Mouse (Mus musculus) heart, adult 2 months (tissue): ENCODE results near the gene Arl8b. TPM values are rescaled to one million over a fixed set of nuclear protein-coding genes. Genes with fewer than 3 reads are reported as not detected.

Source experiments
- DNase-seq, 2 experiments: peaks; one replicate each; pipeline ENCODE4 v3.0.0; 2021
- H3K27ac ChIP-seq: fragments of 200-600 bp; 2 replicates; pipeline ENCODE4 v1.8.1; 2022
- H3K27me3 ChIP-seq: fragments of 200-500 bp; 2 replicates; pipeline ENCODE4 v1.6.1; 2012; ENCODE audit warnings: mild to moderate bottlenecking, low read length, inconsistent platforms, mixed read lengths; ENCODE audit not compliant: control insufficient read depth, insufficient read depth
- H3K36me3 ChIP-seq: fragments of 200-500 bp; 2 replicates; pipeline ENCODE4 v1.6.1; 2012; ENCODE audit warnings: low read length, inconsistent platforms; ENCODE audit not compliant: control insufficient read depth, insufficient read depth
- H3K4me1 ChIP-seq: fragments of 200-500 bp; 2 replicates; pipeline ENCODE4 v1.6.1; 2011; ENCODE audit warnings: low read length; ENCODE audit not compliant: control insufficient read depth, insufficient read depth
- H3K4me3 ChIP-seq: fragments of 200-600 bp; 2 replicates; pipeline ENCODE4 v1.8.1; 2022
- H3K79me2 ChIP-seq: fragments of 200-500 bp; replicated peaks from 2 replicates; pipeline ENCODE4 v1.6.1; 2012; ENCODE audit warnings: mild to moderate bottlenecking, inconsistent platforms, low read length, moderate library complexity, mixed read lengths; ENCODE audit not compliant: control insufficient read depth, insufficient read depth
- H3K9ac ChIP-seq: fragments of 200-500 bp; 2 replicates; pipeline ENCODE4 v1.6.1; 2012; ENCODE audit warnings: low read depth, mild to moderate bottlenecking, control low read depth, inconsistent platforms, low read length, mixed read lengths
- CTCF ChIP-seq: fragments of 200-600 bp; IDR thresholded peaks from 2 replicates; pipeline ENCODE4 v1.8.1; 2022; ENCODE audit warnings: antibody characterized with exemption, mild to moderate bottlenecking, moderate library complexity
- EP300 ChIP-seq: fragments of 200-500 bp; IDR thresholded peaks from 2 replicates; pipeline ENCODE4 v1.6.1; 2011; ENCODE audit warnings: low read depth, low read length, control low read depth; ENCODE audit not compliant: insufficient read depth
- POLR2A ChIP-seq: fragments of 200-500 bp; IDR thresholded peaks from 2 replicates; pipeline ENCODE4 v1.6.1; 2011; ENCODE audit warnings: mild to moderate bottlenecking, low read depth, low read length, control low read depth; ENCODE audit not compliant: insufficient read depth
- WGBS: fragments of 180-500 bp; shearing (Covaris S2); methylation state at CpG from one replicate; pipeline ENCODE4 v1.1.7; 2018; 5-methylcytosine and 5-hydroxymethylcytosine counted together
- intact Hi-C: fragments of 180-260 bp; cut with DNase I; formaldehyde crosslinking; loops from one replicate; pipeline ENCODE4 v1.15.1; 2025
- long read RNA-seq: library from polyadenylated mRNA; stranded (forward); transcript quantifications from one replicate; pipeline ENCODE4 v2.0.0, GENCODE M21; 2021
- polyA plus RNA-seq: library from polyadenylated mRNA; depleted of rRNA; stranded (reverse); fragments of >200 nt; gene quantifications from 2 replicates; pipeline ENCODE4 v1.2.3, GENCODE M21; 2012; rRNA removed
- total RNA-seq, 2 experiments: library from RNA; stranded (reverse); gene quantifications; 2 replicates each; pipeline ENCODE4 v1.2.3; 2021

Gene Arl8b
- total RNA-seq (100 to 1,000 TPM in 1 of 2 experiments, 10 to 100 TPM in 1; 93.0 to 101 TPM), polyA plus RNA-seq (21.5 and 39.1 TPM in 2 replicates)
- long read RNA-seq, full-length matches to known transcripts = 65 of 75 reads
- long read RNA-seq, partial matches to known transcripts = 7 of 75 reads
- long read RNA-seq, other reads (novel, unspliced or antisense) = 3 of 75 reads

GRCm38 (mm10) chr6:108782526-108783183 lies at the start of gene Arl8b:
Gene Arl8b, plus strand, starts transcription at chr6:108783099.
- intact Hi-C loops = loop anchor here (2.0 kb wide), 1 partner anchor 46 kb away; the partner anchor contains the start of gene Edem1
- Histone ChIP-seq H3K27ac (peak within 1 kb of the TSS; percentile 82), H3K79me2 (peaks cover 10% of the 10 kb centered on the region), H3K4me1 (peaks cover 4% of the 10 kb centered on the region), H3K27me3 (no peaks in the 10 kb centered on the region), H3K4me3 (peak within 1 kb of the TSS; percentile 98), H3K9ac (peak within 1 kb of the TSS; percentile 96), H3K36me3 (peaks cover 15% of the 10 kb centered on the region)
- WGBS = 9% methylated on average over 36 of the region's 36 CpGs
- DNase-seq = peak; percentile 96 to 98
- TF ChIP-seq EP300 (peak; percentile 79; the same call in 1 of the 2 replicates), CTCF (peak; percentile 98), POLR2A (peak; percentile 74; the same call in 1 of the 2 replicates)

DNA sequence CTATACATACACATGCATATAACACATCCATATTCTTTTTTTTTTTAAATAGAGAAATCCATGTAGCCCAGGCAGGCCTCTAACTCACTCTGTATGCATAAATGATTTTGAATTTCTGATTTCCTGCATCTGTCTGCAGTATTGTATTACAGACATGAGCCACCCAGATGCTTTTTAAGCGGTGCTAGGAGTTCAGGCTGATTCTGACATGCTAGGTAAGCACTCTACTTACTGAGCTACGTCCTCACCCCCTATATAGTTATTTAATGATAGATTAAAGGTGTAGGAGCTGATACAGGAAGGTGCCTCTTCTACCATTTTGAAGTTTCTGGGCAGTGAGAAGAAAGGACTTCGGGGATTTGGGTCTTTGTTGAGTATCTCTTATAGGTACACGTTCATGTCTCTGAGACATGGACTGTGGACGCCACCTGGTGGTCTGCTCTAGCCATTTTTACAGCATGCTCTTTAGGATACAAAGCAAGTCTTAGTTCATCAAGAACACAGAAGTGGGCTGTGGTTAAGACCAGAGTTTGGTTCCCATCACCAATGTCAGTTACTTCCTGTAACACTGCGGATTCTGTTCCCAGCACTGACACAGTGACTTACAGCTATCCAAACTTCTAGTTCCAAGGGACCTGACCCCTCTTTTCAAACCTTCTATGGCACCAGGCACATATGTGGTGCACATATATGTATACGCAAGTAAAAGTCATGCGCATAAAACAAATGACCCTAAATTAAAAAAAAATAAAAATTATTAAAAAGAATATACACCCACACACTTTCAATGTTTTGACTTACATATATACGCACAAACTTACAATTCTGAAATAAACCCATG lies 46.8 kb upstream of the Arl8b start:
- H3K9ac ChIP-seq = no peak overlapping the region
- intact Hi-C loops = loop anchor here (1.0 to 10.0 kb wide), 2 partner anchors 319 to 641 kb away; no protein-coding TSS in a partner anchor
- H3K79me2 ChIP-seq = no peaks in the 10 kb centered on the region
- TF ChIP-seq EP300 = no peak
- no peak for TF ChIP-seq POLR2A
- TF ChIP-seq CTCF = peak; percentile 84
- no peaks in the 10 kb centered on the region for H3K27me3 ChIP-seq
- H3K4me3 ChIP-seq = no peak overlapping the region
- DNase-seq = peak; percentile 64 to 73
- WGBS = 49% methylated on average over 9 of the region's 9 CpGs
- no peak overlapping the region for H3K27ac ChIP-seq
- no peaks in the 10 kb centered on the region for H3K36me3 ChIP-seq
- H3K4me1 ChIP-seq = no peaks in the 10 kb centered on the region

GRCm38 (mm10) chr6:108738463-108739203 lies 44.3 kb upstream of the Arl8b start:
- TF ChIP-seq CTCF = no peak
- no peak for TF ChIP-seq POLR2A
- TF ChIP-seq EP300 = no peak
- Histone ChIP-seq H3K4me1 (no peaks in the 10 kb centered on the region), H3K79me2 (no peaks in the 10 kb centered on the region), H3K27ac (no peak overlapping the region), H3K9ac (no peak overlapping the region), H3K4me3 (no peak overlapping the region), H3K27me3 (no peaks in the 10 kb centered on the region), H3K36me3 (no peaks in the 10 kb centered on the region)
- intact Hi-C loops = loop anchor here (10.0 kb wide), 1 partner anchor 644 kb away; no protein-coding TSS in a partner anchor
- no peak for DNase-seq
- 69% methylated on average over 9 of the region's 9 CpGs for WGBS

- intact Hi-C loops = no loop called here
- no peak overlapping the region for H3K9ac ChIP-seq
- H3K27me3 ChIP-seq = no peaks in the 10 kb centered on the region
- no peaks in the 10 kb centered on the region for H3K36me3 ChIP-seq
- H3K27ac ChIP-seq = no peak overlapping the region
- 70% methylated on average over 4 of the region's 4 CpGs for WGBS
- H3K79me2 ChIP-seq = no peaks in the 10 kb centered on the region
- DNase-seq = no peak
- TF ChIP-seq POLR2A = no peak
- no peak for TF ChIP-seq EP300
- TF ChIP-seq CTCF = no peak
- no peak overlapping the region for H3K4me3 ChIP-seq
- no peaks in the 10 kb centered on the region for H3K4me1 ChIP-seq
These were observed 42.3 kb upstream of the Arl8b start for GRCm38 (mm10) chr6:108740579-108740978.

DNA sequence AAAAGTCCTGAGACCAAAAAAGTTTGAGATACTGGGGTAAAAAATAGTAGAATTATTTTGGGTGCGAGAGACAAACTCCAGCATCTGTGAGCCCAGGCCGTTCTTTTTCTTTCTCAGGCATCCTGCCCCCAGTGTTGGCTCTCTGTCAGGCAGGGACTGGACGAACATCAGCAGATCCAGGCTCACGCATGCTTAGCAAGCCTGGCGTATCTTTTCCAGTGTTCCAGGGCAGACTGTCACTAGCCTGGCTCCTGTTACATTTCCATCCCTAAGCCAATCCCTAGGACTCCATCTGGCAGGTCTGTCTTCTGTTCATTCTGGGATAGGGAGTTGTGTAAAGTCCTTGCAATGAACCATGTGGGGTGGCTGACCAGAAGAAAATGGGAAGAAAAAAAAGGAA lies 39.2 kb upstream of the Arl8b start:
- DNase-seq = peak in 1 of 2 experiments; percentile 11

More for the DNA sequence above, 39.2 kb upstream of the Arl8b start:
- Histone ChIP-seq H3K79me2 (no peaks in the 10 kb centered on the region), H3K9ac (no peak overlapping the region), H3K27me3 (no peaks in the 10 kb centered on the region), H3K36me3 (no peaks in the 10 kb centered on the region), H3K4me3 (no peak overlapping the region), H3K4me1 (no peaks in the 10 kb centered on the region), H3K27ac (no peak overlapping the region)
- TF ChIP-seq POLR2A (no peak), CTCF (no peak), EP300 (no peak)
- intact Hi-C loops = no loop called here
- WGBS = 62% methylated on average over 5 of the region's 5 CpGs
